Mouse (Mus musculus): ENCODE measurements around the gene Ppib. TPM values are rescaled to one million over a fixed set of nuclear protein-coding genes. Genes with fewer than 3 reads are reported as not detected.

Ppib gene
- polyA plus RNA-seq, 1 experiment = 532 TPM

GRCm38 (mm10) chr9:66078072-66078471, 18.1 kb downstream of the Ppib start:
- no peak for DNase-seq (ENCODE audit: low spot score)

GRCm38 (mm10) chr9:66078493-66078892, 18.5 kb downstream of the Ppib start:
- no peak for DNase-seq (ENCODE audit: low spot score)

GRCm38 (mm10) chr9:66080804-66081459, 20.9 kb downstream of the Ppib start:
- no peak for DNase-seq (ENCODE audit: low spot score)

- DNase-seq (ENCODE audit: low spot score) = no peak
Observed at GRCm38 (mm10) chr9:66081999-66082398, 22.0 kb downstream of the Ppib start.

- DNase-seq (ENCODE audit: low spot score) = no peak
Observed at GRCm38 (mm10) chr9:66084171-66084570, 24.1 kb downstream of the Ppib start.

- no peak for DNase-seq (ENCODE audit: low spot score)
Observed at GRCm38 (mm10) chr9:66087062-66087461, 27.0 kb downstream of the Ppib start.

GRCm38 (mm10) chr9:66088411-66088810, 28.4 kb downstream of the Ppib start:
- no peak for DNase-seq (ENCODE audit: low spot score)

- DNase-seq (ENCODE audit: low spot score) = no peak
Observed at GRCm38 (mm10) chr9:66090593-66091244, 30.7 kb downstream of the Ppib start.

GRCm38 (mm10) chr9:66091327-66092231, 31.6 kb downstream of the Ppib start:
- no peak for DNase-seq (ENCODE audit: low spot score)

- no peak for DNase-seq (ENCODE audit: low spot score)
Observed at GRCm38 (mm10) chr9:66092664-66093063, 32.6 kb downstream of the Ppib start.

- no peak for DNase-seq (ENCODE audit: low spot score)
Observed at GRCm38 (mm10) chr9:66101577-66101976, 41.6 kb downstream of the Ppib start.

- DNase-seq (ENCODE audit: low spot score) = no peak
Observed at GRCm38 (mm10) chr9:66102668-66103067, 42.6 kb downstream of the Ppib start.

GRCm38 (mm10) chr9:66104601-66105000, 44.6 kb downstream of the Ppib start:
- DNase-seq (ENCODE audit: low spot score) = no peak

GRCm38 (mm10) chr9:66105168-66105567, 45.1 kb downstream of the Ppib start:
- no peak for DNase-seq (ENCODE audit: low spot score)

GRCm38 (mm10) chr9:66109574-66109973, 49.6 kb downstream of the Ppib start:
- DNase-seq (ENCODE audit: low spot score) = no peak

GRCm38 (mm10) chr9:66110126-66110525, 50.1 kb downstream of the Ppib start:
- no peak for DNase-seq (ENCODE audit: low spot score)

GRCm38 (mm10) chr9:66110611-66111379, 50.8 kb downstream of the Ppib start:
- no peak for DNase-seq (ENCODE audit: low spot score)

GRCm38 (mm10) chr9:66114341-66114740, 54.3 kb downstream of the Ppib start:
- DNase-seq (ENCODE audit: low spot score) = no peak

Data from urinary bladder, adult 2 months (tissue).